Mouse (Mus musculus) midbrain, embryonic 15.5 days (tissue): ENCODE results near the gene Afap1l2. TPM values are rescaled to one million over a fixed set of nuclear protein-coding genes. Genes with fewer than 3 reads are reported as not detected.

Experiments
- ATAC-seq: fragments of 200-750 bp; cut with Nextera tagmentation; replicated peaks from 2 replicates; pipeline ENCODE4 v1.8.0; 2017; ENCODE audit warnings: moderate TSS enrichment
- H3K27ac ChIP-seq: fragments of 300-500 bp; sonication (generic); 2 replicates; pipeline ENCODE4 v1.5.1; 2015; ENCODE audit warnings: mild to moderate bottlenecking, inconsistent platforms
- H3K27me3 ChIP-seq: fragments of 300-500 bp; sonication (generic); replicated peaks from 2 replicates; pipeline ENCODE4 v1.6.1; 2015; ENCODE audit warnings: inconsistent platforms
- H3K36me3 ChIP-seq: fragments of 300-500 bp; sonication (generic); replicated peaks from 2 replicates; pipeline ENCODE4 v1.6.1; 2015; ENCODE audit warnings: inconsistent platforms
- H3K4me1 ChIP-seq: fragments of 300-500 bp; sonication (generic); 2 replicates; pipeline ENCODE4 v1.6.1; 2015; ENCODE audit warnings: inconsistent platforms
- H3K4me2 ChIP-seq: fragments of 300-500 bp; sonication (generic); 2 replicates; pipeline ENCODE4 v1.6.1; 2015; ENCODE audit warnings: inconsistent platforms, mild to moderate bottlenecking, moderate library complexity
- H3K4me3 ChIP-seq: fragments of 300-500 bp; sonication (generic); 2 replicates; pipeline ENCODE4 v1.5.1; 2015; ENCODE audit warnings: mild to moderate bottlenecking, inconsistent platforms
- H3K9ac ChIP-seq: fragments of 300-500 bp; sonication (generic); 2 replicates; pipeline ENCODE4 v1.6.1; 2015; ENCODE audit warnings: mild to moderate bottlenecking, inconsistent platforms
- H3K9me3 ChIP-seq: fragments of 300-500 bp; sonication (generic); 2 replicates; pipeline ENCODE4 v1.6.1; 2016; ENCODE audit warnings: inconsistent platforms
- WGBS: fragments of 180-500 bp; shearing (Covaris S2); methylation state at CpG from one replicate; pipeline ENCODE4 v1.1.7; 2015; ENCODE audit warnings: mixed read lengths; 5-methylcytosine and 5-hydroxymethylcytosine counted together
- polyA plus RNA-seq: library from polyadenylated mRNA; unstranded; fragments of >200 nt; fragmentation: Nextera tagmentation; extraction: Ambion mirVana; gene quantifications from 2 replicates; pipeline ENCODE4 v1.2.1, GENCODE M21; 2015

Gene Afap1l2
- polyA plus RNA-seq, 1 experiment from 2014 or later = 9.6 TPM

GRCm38 (mm10) chr19:56963876-56964275 lies 44.2 kb downstream of the Afap1l2 start:
- Histone ChIP-seq H3K4me3 (no peak overlapping the region), H3K27me3 (no peaks in the 10 kb centered on the region), H3K27ac (no peak overlapping the region), H3K9me3 (no peaks in the 10 kb centered on the region), H3K4me1 (no peaks in the 10 kb centered on the region), H3K36me3 (no peaks in the 10 kb centered on the region), H3K4me2 (no peak overlapping the region), H3K9ac (no peak overlapping the region)
- ATAC-seq = no peak
- 61% methylated on average over 5 of the region's 5 CpGs for WGBS

GRCm38 (mm10) chr19:56959601-56960000 lies 48.4 kb downstream of the Afap1l2 start:
- Histone ChIP-seq H3K4me2 (no peak overlapping the region), H3K9me3 (no peaks in the 10 kb centered on the region), H3K36me3 (no peaks in the 10 kb centered on the region), H3K4me3 (no peak overlapping the region), H3K27ac (no peak overlapping the region), H3K9ac (no peak overlapping the region), H3K4me1 (peaks cover 3% of the 10 kb centered on the region; the same call in 1 of the 2 replicates), H3K27me3 (no peaks in the 10 kb centered on the region)
- WGBS = 78% methylated on average over 3 of the region's 3 CpGs
- ATAC-seq = no peak

DNA sequence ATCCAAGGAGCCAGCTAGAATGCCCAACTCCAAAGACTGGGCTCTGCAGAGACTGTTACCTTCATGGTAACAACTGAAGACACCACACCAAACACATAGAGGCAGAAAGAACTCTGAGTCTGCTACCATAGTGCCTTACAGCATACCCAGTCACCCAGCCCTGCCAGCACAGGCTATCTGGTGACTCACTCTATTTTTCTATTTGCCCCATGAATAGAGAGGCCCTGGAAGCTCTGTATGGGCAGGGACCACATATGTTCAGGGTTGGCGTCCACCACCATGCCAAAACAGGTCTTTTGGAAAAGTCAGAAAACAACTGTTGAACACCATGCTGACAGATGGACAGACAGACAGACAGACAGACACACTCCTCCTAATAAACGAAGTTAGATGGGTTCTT lies 49.0 kb downstream of the Afap1l2 start:
- H3K4me2 ChIP-seq = no peak overlapping the region
- ATAC-seq = no peak
- H3K4me3 ChIP-seq = no peak overlapping the region
- no peaks in the 10 kb centered on the region for H3K9me3 ChIP-seq
- peaks cover 3% of the 10 kb centered on the region; the same call in 1 of the 2 replicates for H3K4me1 ChIP-seq
- H3K27me3 ChIP-seq = no peaks in the 10 kb centered on the region
- WGBS = 81% methylated on average over 2 of the region's 2 CpGs
- no peak overlapping the region for H3K9ac ChIP-seq
- H3K36me3 ChIP-seq = no peaks in the 10 kb centered on the region
- no peak overlapping the region for H3K27ac ChIP-seq

GRCm38 (mm10) chr19:56958582-56959021 lies 49.4 kb downstream of the Afap1l2 start:
- no peaks in the 10 kb centered on the region for H3K27me3 ChIP-seq
- H3K4me3 ChIP-seq = no peak overlapping the region
- no peak overlapping the region for H3K9ac ChIP-seq
- H3K27ac ChIP-seq = no peak overlapping the region
- H3K4me1 ChIP-seq = peaks cover 3% of the 10 kb centered on the region; the same call in 1 of the 2 replicates
- ATAC-seq = no peak
- H3K9me3 ChIP-seq = no peaks in the 10 kb centered on the region
- WGBS = 66% methylated on average over 6 of the region's 6 CpGs
- H3K36me3 ChIP-seq = no peaks in the 10 kb centered on the region
- no peak overlapping the region for H3K4me2 ChIP-seq

- Histone ChIP-seq H3K4me1 (peaks cover 3% of the 10 kb centered on the region; the same call in 1 of the 2 replicates), H3K36me3 (no peaks in the 10 kb centered on the region), H3K27me3 (no peaks in the 10 kb centered on the region), H3K27ac (no peak overlapping the region), H3K9me3 (no peaks in the 10 kb centered on the region), H3K9ac (no peak overlapping the region), H3K4me3 (no peak overlapping the region), H3K4me2 (no peak overlapping the region)
- 84% methylated on average over 4 of the region's 4 CpGs for WGBS
- no peak for ATAC-seq
These were observed 50.0 kb downstream of the Afap1l2 start for GRCm38 (mm10) chr19:56958011-56958410.

DNA sequence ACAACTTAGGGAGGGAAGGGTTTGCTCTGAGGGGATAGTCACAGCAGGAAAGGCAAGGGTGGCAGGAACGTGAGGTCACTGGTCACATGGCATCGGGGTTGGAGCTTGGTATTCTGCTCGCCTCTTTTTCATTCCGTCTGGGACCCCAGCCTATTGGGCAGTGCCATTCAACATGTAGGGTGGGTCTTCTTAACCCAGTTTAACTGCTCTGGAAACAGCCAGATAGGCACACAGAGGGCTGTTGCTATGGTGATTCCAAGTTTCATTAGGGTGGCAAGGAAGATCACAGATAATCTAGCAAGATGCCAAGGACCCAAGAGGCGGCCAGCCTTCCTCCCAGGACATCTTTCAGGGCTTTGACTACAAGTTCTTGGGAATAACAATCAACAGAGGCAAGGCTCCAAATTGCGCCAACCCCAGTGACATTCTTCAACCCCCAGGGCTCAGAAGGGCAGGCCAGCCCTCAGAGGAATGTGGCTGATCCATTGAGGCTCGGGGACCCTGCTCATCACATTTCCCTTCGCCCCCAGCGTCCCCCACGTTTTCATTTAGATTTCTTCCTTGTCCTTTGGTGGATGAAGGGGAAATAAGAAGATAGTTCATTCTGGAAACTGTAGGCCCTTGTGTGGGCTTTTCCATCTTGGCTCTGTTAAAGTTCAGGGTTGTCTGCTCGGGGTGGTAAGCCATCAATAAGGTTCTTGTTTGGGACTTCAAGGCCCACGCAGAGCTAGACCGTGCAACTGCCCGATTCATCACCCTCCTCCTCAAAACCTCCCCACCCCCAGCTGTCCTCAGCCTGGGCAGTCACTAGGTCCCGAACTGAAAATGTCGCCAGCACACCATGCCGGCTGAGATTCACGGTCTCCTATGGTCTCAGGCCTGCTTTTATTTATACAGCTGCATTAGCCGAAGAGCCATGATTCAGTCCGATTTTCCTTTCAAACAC lies 52.2 kb downstream of the Afap1l2 start:
- Histone ChIP-seq H3K4me3 (no peak overlapping the region), H3K27me3 (no peaks in the 10 kb centered on the region), H3K9me3 (no peaks in the 10 kb centered on the region), H3K36me3 (no peaks in the 10 kb centered on the region), H3K27ac (no peak overlapping the region), H3K4me2 (no peak overlapping the region), H3K9ac (no peak overlapping the region), H3K4me1 (peaks cover 3% of the 10 kb centered on the region; the same call in 1 of the 2 replicates)
- WGBS = 78% methylated on average over 20 of the region's 20 CpGs
- no peak for ATAC-seq

DNA sequence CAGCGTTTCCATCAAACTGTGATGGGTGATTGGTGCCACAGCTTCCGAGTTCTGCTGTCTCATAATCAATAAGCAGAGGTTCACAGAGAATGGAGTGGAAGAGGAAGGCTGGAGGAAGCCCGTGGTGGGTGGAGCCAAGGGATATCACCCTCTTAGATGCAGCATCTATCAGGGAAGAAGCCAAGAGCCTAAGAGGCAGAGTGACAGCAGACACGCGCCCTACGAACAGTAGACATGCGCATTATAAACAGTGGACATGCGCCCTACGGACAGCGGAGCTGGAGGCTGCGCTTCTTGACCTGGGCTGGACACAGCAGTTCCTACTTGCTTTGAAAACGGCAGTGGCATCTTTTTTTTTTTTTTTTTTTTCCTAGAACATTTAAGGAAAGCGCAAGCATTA lies 53.2 kb downstream of the Afap1l2 start:
- no peak for ATAC-seq
- 90% methylated on average over 13 of the region's 13 CpGs for WGBS
- no peak overlapping the region for H3K27ac ChIP-seq

DNA sequence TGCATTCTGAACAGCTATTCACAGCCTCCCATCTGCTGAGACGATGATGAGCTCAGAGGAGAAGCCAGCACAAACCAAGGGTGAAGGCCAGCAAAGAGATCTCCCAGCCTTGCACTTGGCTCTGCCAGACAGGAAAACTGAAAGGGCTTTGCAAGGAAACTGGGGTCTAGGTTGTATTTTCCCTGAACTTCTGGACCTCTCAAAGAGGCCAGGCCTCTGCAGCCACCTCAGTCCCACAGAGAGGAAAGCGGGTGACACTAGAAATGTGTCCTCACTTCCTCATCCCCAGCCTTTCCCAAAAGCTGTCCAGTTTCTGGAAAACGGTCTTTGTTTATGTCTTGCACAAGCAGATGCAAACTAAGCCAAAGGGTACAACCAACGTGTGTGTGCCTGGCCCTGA lies 54.2 kb downstream of the Afap1l2 start:
- no peak overlapping the region for H3K9ac ChIP-seq
- 87% methylated on average over 4 of the region's 4 CpGs for WGBS

More for the DNA sequence above, 53.2 kb downstream of the Afap1l2 start:
- no peak overlapping the region for H3K9ac ChIP-seq
- H3K9me3 ChIP-seq = no peaks in the 10 kb centered on the region
- H3K27me3 ChIP-seq = no peaks in the 10 kb centered on the region
- H3K4me3 ChIP-seq = no peak overlapping the region
- H3K4me1 ChIP-seq = peaks cover 3% of the 10 kb centered on the region; the same call in 1 of the 2 replicates
- no peaks in the 10 kb centered on the region for H3K36me3 ChIP-seq
- no peak overlapping the region for H3K4me2 ChIP-seq

DNA sequence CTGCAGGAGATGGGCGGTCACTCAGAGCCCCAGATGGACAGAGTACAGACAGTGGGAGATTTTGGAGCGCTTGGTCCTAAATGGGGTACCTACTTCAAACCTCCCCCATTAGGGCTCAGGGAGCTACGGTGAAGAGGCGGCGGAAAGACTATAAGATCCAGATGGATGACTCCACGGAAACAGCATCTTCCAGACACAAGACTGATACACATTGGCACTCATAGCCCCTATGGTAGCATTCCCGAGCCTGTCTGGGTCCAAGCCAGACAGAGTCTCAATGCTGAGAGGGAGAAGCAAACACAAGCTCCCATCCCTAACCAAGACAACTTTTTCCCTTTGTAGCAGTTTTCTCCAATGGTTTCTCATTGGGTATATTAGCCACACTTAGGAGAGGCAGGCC lies 57.2 kb downstream of the Afap1l2 start:
- no peaks in the 10 kb centered on the region for H3K4me1 ChIP-seq
- WGBS = 84% methylated on average over 7 of the region's 7 CpGs
- H3K27me3 ChIP-seq = no peaks in the 10 kb centered on the region
- no peak overlapping the region for H3K4me2 ChIP-seq
- no peak overlapping the region for H3K9ac ChIP-seq
- no peaks in the 10 kb centered on the region for H3K36me3 ChIP-seq
- H3K27ac ChIP-seq = no peak overlapping the region
- no peaks in the 10 kb centered on the region for H3K9me3 ChIP-seq
- no peak overlapping the region for H3K4me3 ChIP-seq
- ATAC-seq = no peak

More for the DNA sequence above, 54.2 kb downstream of the Afap1l2 start:
- Histone ChIP-seq H3K27ac (no peak overlapping the region), H3K4me1 (peaks cover 3% of the 10 kb centered on the region; the same call in 1 of the 2 replicates), H3K4me2 (no peak overlapping the region), H3K27me3 (no peaks in the 10 kb centered on the region), H3K9me3 (no peaks in the 10 kb centered on the region), H3K4me3 (no peak overlapping the region), H3K36me3 (no peaks in the 10 kb centered on the region)
- no peak for ATAC-seq

DNA sequence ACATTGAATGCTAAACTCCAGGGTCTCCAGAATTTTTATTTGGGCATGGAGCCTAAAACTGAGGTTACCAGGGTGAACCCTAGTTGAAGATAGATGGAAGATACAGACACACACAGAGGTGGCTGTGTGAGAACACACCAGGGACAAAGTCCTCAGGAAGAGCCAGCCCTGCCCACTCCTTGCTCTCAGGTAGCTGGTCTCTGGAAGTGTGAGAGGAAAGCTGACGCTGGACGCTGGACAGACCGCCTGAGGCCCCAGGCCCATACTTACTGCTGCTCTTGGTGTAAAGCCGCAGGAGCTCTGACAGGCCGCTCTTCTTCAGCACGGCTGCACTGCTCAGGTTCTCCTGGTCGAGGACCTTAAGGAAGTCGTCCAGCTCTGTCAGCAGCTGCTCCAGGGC lies 58.2 kb downstream of the Afap1l2 start:
- 79% methylated on average over 8 of the region's 8 CpGs for WGBS
- ATAC-seq = no peak
- no peaks in the 10 kb centered on the region for H3K9me3 ChIP-seq
- H3K4me3 ChIP-seq = no peak overlapping the region
- H3K27ac ChIP-seq = no peak overlapping the region
- no peak overlapping the region for H3K9ac ChIP-seq
- H3K27me3 ChIP-seq = no peaks in the 10 kb centered on the region
- no peak overlapping the region for H3K4me2 ChIP-seq
- H3K4me1 ChIP-seq = no peaks in the 10 kb centered on the region
- no peaks in the 10 kb centered on the region for H3K36me3 ChIP-seq

DNA sequence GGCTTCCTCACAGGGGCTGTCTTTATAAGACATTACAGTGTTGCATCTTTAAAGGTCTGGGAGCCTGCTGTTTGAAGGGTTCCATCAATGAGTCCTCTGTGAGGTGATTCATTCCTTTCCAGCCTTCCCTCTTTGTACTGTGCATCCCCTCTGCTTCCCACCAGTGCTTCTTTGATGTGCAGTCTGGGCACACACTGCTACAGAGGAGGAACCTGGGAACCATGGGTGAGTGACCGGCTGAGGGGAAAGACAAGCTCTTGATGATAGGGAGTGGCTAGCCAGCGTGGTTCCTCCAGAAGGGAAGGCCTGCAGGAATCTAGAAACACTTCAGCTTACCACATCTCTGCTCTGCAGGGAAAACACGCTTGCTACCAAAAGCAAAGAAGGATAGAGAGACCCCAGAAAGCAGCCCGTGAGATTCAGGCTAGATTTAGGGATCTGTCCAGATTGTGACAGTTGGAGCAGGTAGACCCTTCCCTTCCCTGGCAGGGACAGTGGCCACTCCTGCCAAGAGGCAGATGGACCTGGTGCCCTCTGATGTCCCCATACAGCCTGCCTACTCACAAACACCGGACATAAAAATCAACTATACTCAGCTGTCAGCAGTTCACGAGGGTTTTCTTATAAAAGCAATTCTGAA lies 59.9 kb downstream of the Afap1l2 start:
- Histone ChIP-seq H3K4me2 (no peak overlapping the region), H3K9me3 (no peaks in the 10 kb centered on the region), H3K27me3 (no peaks in the 10 kb centered on the region), H3K9ac (no peak overlapping the region), H3K27ac (no peak overlapping the region), H3K4me1 (no peaks in the 10 kb centered on the region), H3K36me3 (no peaks in the 10 kb centered on the region), H3K4me3 (no peak overlapping the region)
- WGBS = 63% methylated on average over 6 of the region's 6 CpGs
- no peak for ATAC-seq

GRCm38 (mm10) chr19:56946727-56947126 lies 61.3 kb downstream of the Afap1l2 start:
- Histone ChIP-seq H3K36me3 (no peaks in the 10 kb centered on the region), H3K27ac (no peak overlapping the region), H3K4me3 (no peak overlapping the region), H3K27me3 (no peaks in the 10 kb centered on the region), H3K9ac (no peak overlapping the region), H3K4me2 (no peak overlapping the region), H3K9me3 (no peaks in the 10 kb centered on the region), H3K4me1 (no peaks in the 10 kb centered on the region)
- ATAC-seq = no peak
- 87% methylated on average over 3 of the region's 3 CpGs for WGBS
